Mouse (Mus musculus): ENCODE results near the gene Usf1. TPM values are rescaled to one million over a fixed set of nuclear protein-coding genes. Genes with fewer than 3 reads are reported as not detected.

The Usf1 gene
- total RNA-seq, 1 experiment from 2014 or later = 94.5 TPM

GRCm38 (mm10) chr1:171412001-171412441 is 908 bp downstream of the Usf1 start:
- ATAC-seq (replicated peaks; ENCODE audit: insufficient number of reproducible peaks, low FRiP score, low TSS enrichment, poor library complexity, severe bottlenecking) = peak; percentile 38

GRCm38 (mm10) chr1:171412446-171412845 is 1.3 kb downstream of the Usf1 start:
- no peak for ATAC-seq (replicated peaks; ENCODE audit: insufficient number of reproducible peaks, low FRiP score, low TSS enrichment, poor library complexity, severe bottlenecking)

- no peak for ATAC-seq (replicated peaks; ENCODE audit: insufficient number of reproducible peaks, low FRiP score, low TSS enrichment, poor library complexity, severe bottlenecking)
Observed at GRCm38 (mm10) chr1:171413608-171414007, 2.5 kb downstream of the Usf1 start.

GRCm38 (mm10) chr1:171418660-171419059 is 7.5 kb downstream of the Usf1 start, which contains the start of gene Tstd1:
Gene Tstd1 (plus strand): TSS chr1:171418872.
- no peak for ATAC-seq (replicated peaks; ENCODE audit: insufficient number of reproducible peaks, low FRiP score, low TSS enrichment, poor library complexity, severe bottlenecking)

- ATAC-seq (replicated peaks; ENCODE audit: insufficient number of reproducible peaks, low FRiP score, low TSS enrichment, poor library complexity, severe bottlenecking) = no peak
Observed at GRCm38 (mm10) chr1:171419291-171419882, 8.3 kb downstream of the Usf1 start.

GRCm38 (mm10) chr1:171419905-171420304 is 8.8 kb downstream of the Usf1 start:
- no peak for ATAC-seq (replicated peaks; ENCODE audit: insufficient number of reproducible peaks, low FRiP score, low TSS enrichment, poor library complexity, severe bottlenecking)

GRCm38 (mm10) chr1:171422504-171423095 is 11.5 kb downstream of the Usf1 start:
- no peak for ATAC-seq (replicated peaks; ENCODE audit: insufficient number of reproducible peaks, low FRiP score, low TSS enrichment, poor library complexity, severe bottlenecking)

- no peak for ATAC-seq (replicated peaks; ENCODE audit: insufficient number of reproducible peaks, low FRiP score, low TSS enrichment, poor library complexity, severe bottlenecking)
Observed at GRCm38 (mm10) chr1:171424638-171425037, 13.5 kb downstream of the Usf1 start.

- no peak for ATAC-seq (replicated peaks; ENCODE audit: insufficient number of reproducible peaks, low FRiP score, low TSS enrichment, poor library complexity, severe bottlenecking)
Observed at GRCm38 (mm10) chr1:171425126-171425525, 14.0 kb downstream of the Usf1 start.

GRCm38 (mm10) chr1:171432158-171432557 is 21.0 kb downstream of the Usf1 start:
- no peak for ATAC-seq (replicated peaks; ENCODE audit: insufficient number of reproducible peaks, low FRiP score, low TSS enrichment, poor library complexity, severe bottlenecking)

- ATAC-seq (replicated peaks; ENCODE audit: insufficient number of reproducible peaks, low FRiP score, low TSS enrichment, poor library complexity, severe bottlenecking) = no peak
Observed at GRCm38 (mm10) chr1:171435288-171435814, 24.2 kb downstream of the Usf1 start.

- ATAC-seq (replicated peaks; ENCODE audit: insufficient number of reproducible peaks, low FRiP score, low TSS enrichment, poor library complexity, severe bottlenecking) = no peak
Observed at GRCm38 (mm10) chr1:171435974-171436373, 24.9 kb downstream of the Usf1 start.

GRCm38 (mm10) chr1:171437264-171438013 is 26.3 kb downstream of the Usf1 start, which contains the start of gene F11r:
Gene F11r (plus strand): TSS chr1:171437535.
- peak; percentile 37; the same call in 1 of the 2 replicates for ATAC-seq (replicated peaks; ENCODE audit: insufficient number of reproducible peaks, low FRiP score, low TSS enrichment, poor library complexity, severe bottlenecking)

- ATAC-seq (replicated peaks; ENCODE audit: insufficient number of reproducible peaks, low FRiP score, low TSS enrichment, poor library complexity, severe bottlenecking) = no peak
Observed at GRCm38 (mm10) chr1:171438014-171438670, 27.0 kb downstream of the Usf1 start.

- no peak for ATAC-seq (replicated peaks; ENCODE audit: insufficient number of reproducible peaks, low FRiP score, low TSS enrichment, poor library complexity, severe bottlenecking)
Observed at GRCm38 (mm10) chr1:171439072-171439471, 28.0 kb downstream of the Usf1 start.

- no peak for ATAC-seq (replicated peaks; ENCODE audit: insufficient number of reproducible peaks, low FRiP score, low TSS enrichment, poor library complexity, severe bottlenecking)
Observed at GRCm38 (mm10) chr1:171440025-171440725, 29.1 kb downstream of the Usf1 start.

- ATAC-seq (replicated peaks; ENCODE audit: insufficient number of reproducible peaks, low FRiP score, low TSS enrichment, poor library complexity, severe bottlenecking) = 0 out of 2 replicates have a peak, but pooled peaks have one; percentile 24
Observed at GRCm38 (mm10) chr1:171441466-171442412, 30.6 kb downstream of the Usf1 start.

Data from monocyte, adult 5-6 weeks (primary cell).